Mouse (Mus musculus) ES-Bruce4 (cell line): ENCODE results near the gene Ptpn9. TPM values are rescaled to one million over a fixed set of nuclear protein-coding genes. Genes with fewer than 3 reads are reported as not detected.

Experiments
- H3K27ac ChIP-seq: 2 replicates; pipeline ENCODE4 v1.5.1; 2012; ENCODE audit warnings: low read length, inconsistent platforms; ENCODE audit not compliant: insufficient read depth
- H3K27me3 ChIP-seq: 2 replicates; pipeline ENCODE4 v1.6.1; 2012; ENCODE audit warnings: mild to moderate bottlenecking, low read length, inconsistent platforms; ENCODE audit not compliant: control insufficient read depth, poor library complexity, insufficient read depth, severe bottlenecking
- H3K36me3 ChIP-seq: 2 replicates; pipeline ENCODE4 v1.6.1; 2012; ENCODE audit warnings: inconsistent platforms, mild to moderate bottlenecking, low read length, moderate library complexity; ENCODE audit not compliant: control insufficient read depth, poor library complexity, insufficient read depth, severe bottlenecking
- H3K4me1 ChIP-seq: one replicate; pipeline ENCODE4 v1.8.1; 2011; ENCODE audit warnings: low read length; ENCODE audit not compliant: control insufficient read depth, insufficient read depth
- H3K4me3 ChIP-seq: 2 replicates; pipeline ENCODE4 v1.5.1; 2011; ENCODE audit warnings: low read depth, mild to moderate bottlenecking, low read length
- H3K9ac ChIP-seq: 2 replicates; pipeline ENCODE4 v1.6.1; 2012; ENCODE audit warnings: low read depth, mild to moderate bottlenecking, inconsistent platforms; ENCODE audit not compliant: poor library complexity, severe bottlenecking
- H3K9me3 ChIP-seq: replicated peaks from 2 replicates; pipeline ENCODE4 v1.6.1; 2012; ENCODE audit warnings: mild to moderate bottlenecking, low read length, inconsistent platforms; ENCODE audit not compliant: control insufficient read depth, poor library complexity, insufficient read depth, severe bottlenecking
- CTCF ChIP-seq: IDR thresholded peaks from one replicate; pipeline ENCODE4 v1.8.1; 2011; ENCODE audit warnings: low read depth, low read length
- EP300 ChIP-seq: IDR thresholded peaks from 2 replicates; pipeline ENCODE4 v1.6.1; 2011; ENCODE audit warnings: low read depth, low read length; ENCODE audit not compliant: insufficient read depth
- POLR2A ChIP-seq: IDR thresholded peaks from one replicate; pipeline ENCODE4 v1.8.1; 2011; ENCODE audit warnings: low read length; ENCODE audit not compliant: insufficient read depth
- polyA plus RNA-seq: library from polyadenylated mRNA; stranded (reverse); fragments of >200 nt; gene quantifications from 2 replicates; pipeline ENCODE4 v1.2.4, GENCODE M21; 2011; ENCODE audit warnings: low read depth; ENCODE audit not compliant: missing spikeins, insufficient read depth, insufficient read length

Gene Ptpn9
- polyA plus RNA-seq, 1 experiment: 13.7 TPM

- Histone ChIP-seq H3K36me3 (no peaks in the 10 kb centered on the region), H3K9me3 (0 out of 2 replicates have a peak, but pooled peaks cover 3% of the 10 kb centered on the region), H3K9ac (no peak overlapping the region), H3K27ac (no peak overlapping the region), H3K4me3 (no peak overlapping the region), H3K4me1 (no peaks in the 10 kb centered on the region), H3K27me3 (no peaks in the 10 kb centered on the region; the same call in 1 of the 2 replicates)
- no peak for TF ChIP-seq CTCF
- no peak for TF ChIP-seq POLR2A
- TF ChIP-seq EP300: no peak
Observed at GRCm38 (mm10) chr9:57012393-57012792, 17.7 kb downstream of the Ptpn9 start.

- H3K4me1 ChIP-seq: no peaks in the 10 kb centered on the region
- no peaks in the 10 kb centered on the region for H3K36me3 ChIP-seq
- H3K4me3 ChIP-seq: no peak overlapping the region
- no peak overlapping the region for H3K27ac ChIP-seq
- H3K9me3 ChIP-seq: no peaks in the 10 kb centered on the region
- H3K27me3 ChIP-seq: no peaks in the 10 kb centered on the region; the same call in 1 of the 2 replicates
- no peak overlapping the region for H3K9ac ChIP-seq
- TF ChIP-seq CTCF (no peak), EP300 (no peak), POLR2A (no peak)
Observed at GRCm38 (mm10) chr9:57012895-57013294, 18.2 kb downstream of the Ptpn9 start.

- H3K9ac ChIP-seq: no peak overlapping the region
- H3K4me3 ChIP-seq: no peak overlapping the region
- no peak overlapping the region for H3K27ac ChIP-seq
- no peaks in the 10 kb centered on the region; the same call in 1 of the 2 replicates for H3K27me3 ChIP-seq
- no peaks in the 10 kb centered on the region for H3K4me1 ChIP-seq
- TF ChIP-seq POLR2A (no peak), CTCF (no peak), EP300 (no peak)
- H3K9me3 ChIP-seq: no peaks in the 10 kb centered on the region
- H3K36me3 ChIP-seq: no peaks in the 10 kb centered on the region
Observed at GRCm38 (mm10) chr9:57013756-57014155, 19.0 kb downstream of the Ptpn9 start.

GRCm38 (mm10) chr9:57014766-57015165, 20.0 kb downstream of the Ptpn9 start:
- Histone ChIP-seq H3K27me3 (no peaks in the 10 kb centered on the region; the same call in 1 of the 2 replicates), H3K9ac (no peak overlapping the region), H3K36me3 (no peaks in the 10 kb centered on the region), H3K4me1 (no peaks in the 10 kb centered on the region), H3K9me3 (no peaks in the 10 kb centered on the region), H3K4me3 (no peak overlapping the region), H3K27ac (no peak overlapping the region)
- TF ChIP-seq POLR2A (no peak), CTCF (no peak), EP300 (no peak)

- Histone ChIP-seq H3K27me3 (no peaks in the 10 kb centered on the region), H3K36me3 (no peaks in the 10 kb centered on the region), H3K27ac (no peak overlapping the region), H3K4me1 (no peaks in the 10 kb centered on the region), H3K9me3 (no peaks in the 10 kb centered on the region), H3K9ac (no peak overlapping the region), H3K4me3 (no peak overlapping the region)
- TF ChIP-seq POLR2A (no peak), CTCF (no peak), EP300 (no peak)
Observed at GRCm38 (mm10) chr9:57017631-57018030, 22.9 kb downstream of the Ptpn9 start.

- Histone ChIP-seq H3K36me3 (no peaks in the 10 kb centered on the region), H3K4me3 (no peak overlapping the region), H3K27ac (no peak overlapping the region), H3K4me1 (no peaks in the 10 kb centered on the region), H3K9ac (no peak overlapping the region), H3K9me3 (no peaks in the 10 kb centered on the region), H3K27me3 (no peaks in the 10 kb centered on the region)
- no peak for TF ChIP-seq EP300
- no peak for TF ChIP-seq POLR2A
- no peak for TF ChIP-seq CTCF
Observed at GRCm38 (mm10) chr9:57031756-57032155, 37.0 kb downstream of the Ptpn9 start.

- no peak overlapping the region for H3K9ac ChIP-seq
- 0 out of 2 replicates have a peak, but pooled peaks cover 4% of the 10 kb centered on the region for H3K36me3 ChIP-seq
- H3K27me3 ChIP-seq: no peaks in the 10 kb centered on the region
- no peaks in the 10 kb centered on the region for H3K4me1 ChIP-seq
- H3K27ac ChIP-seq: no peak overlapping the region
- TF ChIP-seq EP300: no peak
- no peak for TF ChIP-seq POLR2A
- TF ChIP-seq CTCF: no peak
- H3K4me3 ChIP-seq: no peak overlapping the region
- H3K9me3 ChIP-seq: no peaks in the 10 kb centered on the region
Observed at GRCm38 (mm10) chr9:57056237-57056636, 61.5 kb downstream of the Ptpn9 start.
